Mouse (Mus musculus) liver, embryonic 14.5 days (tissue): Measurements from ENCODE around the gene Zfp239. TPM values are rescaled to one million over a fixed set of nuclear protein-coding genes. Genes with fewer than 3 reads are reported as not detected.
"Not testable (repeated sequence)": the region's sequence is repeated elsewhere in the genome, so short reads cannot be mapped to it uniquely, and the experiment has no call there.

ENCODE experiments used
- ATAC-seq: fragments of 200-750 bp; cut with Nextera tagmentation; 2 replicates; pipeline ENCODE4 v1.8.0; 2017; ENCODE audit warnings: moderate number of reproducible peaks, mild to moderate bottlenecking, moderate library complexity; ENCODE audit not compliant: insufficient read depth
- DNase-seq, 3 experiments: peaks; one replicate each; pipeline ENCODE4 v3.0.0-alpha.2; 2012 to 2013; ENCODE audit warnings: low read depth in 3 of 3, low spot score in 3 of 3
- H3K27ac ChIP-seq: fragments of 300-500 bp; sonication (generic); 2 replicates; pipeline ENCODE4 v1.5.1; 2014; ENCODE audit warnings: moderate library complexity, mild to moderate bottlenecking, control low read depth, inconsistent platforms
- H3K27me3 ChIP-seq: fragments of 300-500 bp; sonication (generic); 2 replicates; pipeline ENCODE4 v1.6.1; 2014; ENCODE audit warnings: mild to moderate bottlenecking, low read length, moderate library complexity; ENCODE audit not compliant: control insufficient read depth, insufficient read depth
- H3K36me3 ChIP-seq: fragments of 300-500 bp; sonication (generic); replicated peaks from 2 replicates; pipeline ENCODE4 v1.6.1; 2014; ENCODE audit warnings: low read depth; ENCODE audit not compliant: control insufficient read depth, insufficient read depth
- H3K4me1 ChIP-seq, 2 experiments: fragments of 200-500 bp in 1 of 2; fragments of 300-500 bp in 1 of 2; sonication (generic) in 1 of 2; replicated peaks; 2 replicates each; pipeline ENCODE4 v1.6.1; 2012 to 2014; ENCODE audit warnings: antibody characterized with exemption in 1 of 2, inconsistent platforms in 1 of 2, low read length in 1 of 2; ENCODE audit not compliant: control insufficient read depth in 2 of 2, insufficient read depth in 2 of 2
- H3K4me2 ChIP-seq: fragments of 300-500 bp; sonication (generic); 2 replicates; pipeline ENCODE4 v1.6.1; 2014; ENCODE audit warnings: low read depth, mild to moderate bottlenecking, control low read depth, moderate library complexity
- H3K4me3 ChIP-seq, 2 experiments: fragments of 200-500 bp in 1 of 2; fragments of 300-500 bp in 1 of 2; sonication (generic) in 1 of 2; 2 replicates each; pipeline ENCODE4 v1.5.1; 2012 to 2014; ENCODE audit warnings: low read depth in 2 of 2, low read length in 2 of 2, mild to moderate bottlenecking in 2 of 2, control low read depth in 1 of 2, inconsistent platforms in 1 of 2, moderate library complexity in 1 of 2; ENCODE audit not compliant: insufficient read depth in 1 of 2
- H3K9ac ChIP-seq: fragments of 300-500 bp; sonication (generic); replicated peaks from 2 replicates; pipeline ENCODE4 v1.6.1; 2014; ENCODE audit warnings: mild to moderate bottlenecking, control low read depth, moderate library complexity
- H3K9me3 ChIP-seq: fragments of 300-500 bp; sonication (generic); 2 replicates; pipeline ENCODE4 v1.6.1; 2016; ENCODE audit warnings: low read length, mixed read lengths; ENCODE audit not compliant: control insufficient read depth
- CTCF ChIP-seq: IDR thresholded peaks from 2 replicates; pipeline ENCODE4 v1.5.1; 2016; ENCODE audit warnings: antibody characterized with exemption, low read depth, control low read depth
- EP300 ChIP-seq: IDR thresholded peaks from 2 replicates; pipeline ENCODE4 v1.6.1; 2016; ENCODE audit warnings: antibody characterized with exemption, low read depth
- WGBS: fragments of 180-500 bp; shearing (Covaris S2); extraction: QIAGEN DNeasy Blood & Tissue Kit; methylation state at CpG from one replicate; pipeline ENCODE4 v1.1.7; 2014; ENCODE audit not compliant: insufficient replicate concordance; 5-methylcytosine and 5-hydroxymethylcytosine counted together
- polyA plus RNA-seq, 2 experiments: library from polyadenylated mRNA; depleted of rRNA in 1 of 2; stranded (reverse) in 1 of 2; unstranded in 1 of 2; fragments of >200 nt; fragmentation: Nextera tagmentation in 1 of 2; extraction: Ambion mirVana in 1 of 2; gene quantifications; 2 replicates each; pipeline versions ENCODE4 v1.2.1 to v1.2.3; 2012 to 2014

Zfp239 gene
- polyA plus RNA-seq, 2 experiments, result 2.0 to 2.9 TPM

GRCm38 (mm10) chr6:117828273-117828672 lies 33.6 kb upstream of the Zfp239 start:
- ATAC-seq (no peak), DNase-seq (no peak)

GRCm38 (mm10) chr6:117840686-117841510 lies 21.0 kb upstream of the Zfp239 start, which contains the start of gene Zfp637:
Gene Zfp637 (plus strand): TSS chr6:117841180.
- DNase-seq (peak; percentile 76 to 79 (median 76)), ATAC-seq (peak; percentile 93)
- peak within 1 kb of the TSS; percentile 98 for H3K4me2 ChIP-seq
- TF ChIP-seq EP300 (no peak), CTCF (peak; percentile 81)
- peak within 1 kb of the TSS; percentile 97 for H3K9ac ChIP-seq
- H3K4me1 ChIP-seq, result peaks cover 8 to 19% of the 10 kb centered on the region in 2 experiments
- peak within 1 kb of the TSS; percentile 91 to 97 for H3K4me3 ChIP-seq
- peak within 1 kb of the TSS; percentile 73 for H3K27ac ChIP-seq
- H3K36me3 ChIP-seq, result peaks cover 6% of the 10 kb centered on the region; the same call in 1 of the 2 replicates
- WGBS, result under 1% methylated on average over 66 of the region's 66 CpGs
- H3K27me3 ChIP-seq, result no peaks in the 10 kb centered on the region
- H3K9me3 ChIP-seq, result no peaks in the 10 kb centered on the region

More at GRCm38 (mm10) chr6:117828273-117828672, 33.6 kb upstream of the Zfp239 start:
- Histone ChIP-seq H3K9ac (no peak overlapping the region), H3K4me2 (no peak overlapping the region), H3K4me3 (no peak overlapping the region), H3K36me3 (no peaks in the 10 kb centered on the region), H3K27ac (no peak overlapping the region), H3K4me1 (peaks cover 0 to 5% of the 10 kb centered on the region in 2 experiments; a peak in 1 of 4 replicates), H3K9me3 (no peaks in the 10 kb centered on the region), H3K27me3 (no peaks in the 10 kb centered on the region)
- 15% methylated on average over 9 of the region's 9 CpGs for WGBS
- TF ChIP-seq EP300, result no peak
- peak; percentile 87 for TF ChIP-seq CTCF

- no peak for DNase-seq
- Histone ChIP-seq H3K36me3 (peaks cover 6% of the 10 kb centered on the region; the same call in 1 of the 2 replicates), H3K4me3 (peak overlapping the region; percentile 91 to 97), H3K4me1 (peaks cover 8 to 19% of the 10 kb centered on the region in 2 experiments), H3K4me2 (peak overlapping the region; percentile 98), H3K9me3 (no peaks in the 10 kb centered on the region), H3K27ac (peak overlapping the region; percentile 73), H3K27me3 (no peaks in the 10 kb centered on the region), H3K9ac (peak overlapping the region; percentile 97)
- ATAC-seq, result peak; percentile 74; the same call in 1 of the 2 replicates
- no peak for TF ChIP-seq EP300
- no peak for TF ChIP-seq CTCF
- WGBS, result 6% methylated on average over 11 of the region's 12 CpGs
These were observed 20.4 kb upstream of the Zfp239 start for GRCm38 (mm10) chr6:117841511-117841955.

- Histone ChIP-seq H3K36me3 (peaks cover 6% of the 10 kb centered on the region; the same call in 1 of the 2 replicates), H3K27me3 (no peaks in the 10 kb centered on the region), H3K4me2 (peak overlapping the region; percentile 30), H3K4me1 (peaks cover 8 to 19% of the 10 kb centered on the region in 2 experiments), H3K27ac (peak overlapping the region; percentile 22), H3K9me3 (no peaks in the 10 kb centered on the region), H3K9ac (no peak overlapping the region), H3K4me3 (no peak overlapping the region)
- 10% methylated on average over 9 of the region's 9 CpGs for WGBS
- DNase-seq (no peak), ATAC-seq (peak; percentile 36; the same call in 1 of the 2 replicates)
- TF ChIP-seq EP300, result peak; percentile 44
- no peak for TF ChIP-seq CTCF
These were observed 17.3 kb upstream of the Zfp239 start for GRCm38 (mm10) chr6:117844597-117844996.

DNA sequence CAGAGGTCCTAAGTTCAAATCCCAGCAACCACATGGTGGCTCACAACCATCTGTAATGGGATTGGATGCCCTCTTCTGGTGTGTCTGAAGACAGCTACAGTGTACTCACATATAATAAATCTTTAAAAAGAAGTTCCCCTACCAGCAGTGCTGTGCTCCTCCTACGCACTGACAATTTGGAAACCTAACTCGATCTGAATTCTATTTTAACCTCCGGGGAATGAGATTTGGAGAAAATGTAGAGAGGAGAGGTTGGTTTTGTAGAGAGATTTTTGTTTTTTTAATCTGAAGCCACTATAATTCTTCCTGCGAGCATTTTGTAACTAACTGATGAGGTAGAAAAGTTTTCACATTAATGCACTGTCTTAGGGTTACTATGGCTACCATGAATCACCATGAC lies 15.2 kb upstream of the Zfp239 start:
- not testable (repeated sequence) for ATAC-seq, H3K36me3 ChIP-seq

More for the DNA sequence above, 15.2 kb upstream of the Zfp239 start:
- H3K4me2 ChIP-seq, H3K4me3 ChIP-seq, H3K9me3 ChIP-seq, H3K27me3 ChIP-seq, H3K27ac ChIP-seq, DNase-seq, H3K9ac ChIP-seq: not testable (repeated sequence)
- H3K4me1 ChIP-seq, result peaks cover 8 to 19% of the 10 kb centered on the region in 2 experiments
- WGBS, result 86% methylated on average over 4 of the region's 4 CpGs
